Mouse (Mus musculus) B cell, adult 2 months (primary cell): ENCODE measurements around the gene Cenpi.

Experiments used
- DNase-seq, 2 experiments: peaks; one replicate each; pipeline ENCODE4 v3.0.0; 2022

The Cenpi gene

DNA sequence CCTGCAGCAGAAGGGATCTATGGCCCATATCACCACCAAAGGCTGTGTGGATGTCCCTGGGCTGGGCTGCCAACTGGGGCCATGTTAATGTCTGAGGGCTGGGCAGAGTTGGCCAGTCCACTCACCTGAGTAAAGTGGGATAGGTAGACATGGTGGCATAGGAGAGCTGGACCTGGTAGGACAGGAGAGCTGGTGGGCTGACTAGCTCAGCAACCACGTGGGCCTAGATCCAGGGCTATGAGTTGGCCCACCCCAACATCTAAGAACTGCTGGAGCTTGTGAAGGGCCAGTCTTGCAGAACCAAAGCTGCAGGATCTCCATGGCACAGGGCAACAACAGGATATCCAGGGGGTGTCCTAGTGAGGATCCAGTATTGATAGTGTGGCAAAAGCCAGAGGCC lies 57.5 kb downstream of the Cenpi start:
- DNase-seq: no peak

- DNase-seq: no peak
Observed at GRCm38 (mm10) chrX:134366547-134366946, 58.7 kb downstream of the Cenpi start.

- DNase-seq: peak in 1 of 2 experiments; percentile 4
Observed at GRCm38 (mm10) chrX:134371279-134371678, 63.4 kb downstream of the Cenpi start.

DNA sequence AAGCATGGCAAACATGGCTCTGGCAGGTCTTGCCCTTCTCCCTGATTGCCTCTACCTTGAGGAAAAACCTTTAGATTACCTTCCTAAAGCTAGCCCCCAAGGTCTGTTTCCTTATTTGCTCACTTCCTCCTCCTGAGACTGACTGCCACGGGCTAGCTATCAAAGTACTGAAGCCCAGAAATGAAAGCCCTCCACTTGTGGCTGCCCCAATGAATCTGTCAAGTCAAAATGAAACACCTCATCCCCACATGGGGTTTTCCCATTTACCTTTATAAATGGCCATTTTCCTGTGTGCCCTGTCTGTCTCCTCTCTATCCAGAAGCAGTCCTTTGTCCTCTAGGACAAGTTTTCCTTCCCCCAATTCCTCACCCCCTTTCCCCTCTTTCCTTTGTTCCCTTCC lies 66.3 kb downstream of the Cenpi start:
- DNase-seq: no peak

DNA sequence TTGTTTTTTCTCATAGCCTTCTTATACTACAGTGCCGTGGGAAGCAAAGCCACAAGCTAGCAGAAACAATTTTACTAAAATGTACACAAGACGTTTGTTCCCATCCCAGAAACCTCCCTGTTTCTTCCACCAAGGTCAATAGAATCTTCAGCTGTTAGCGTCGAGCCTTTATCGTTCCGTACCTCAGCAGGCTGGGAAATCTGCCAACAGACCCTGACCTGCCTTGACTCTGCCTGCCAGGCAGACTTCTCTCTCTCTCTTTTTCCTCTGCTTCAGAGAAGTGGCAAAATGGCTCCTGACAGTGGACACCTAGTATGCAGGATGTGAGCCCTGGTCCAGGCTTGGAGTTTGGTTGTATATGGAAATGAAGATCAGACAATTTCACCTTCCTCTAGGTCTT lies 77.0 kb downstream of the Cenpi start:
- no peak for DNase-seq

GRCm38 (mm10) chrX:134398972-134399371 lies 91.1 kb downstream of the Cenpi start:
- no peak for DNase-seq

- peak in 1 of 2 experiments; percentile 2 for DNase-seq
Observed at GRCm38 (mm10) chrX:134403863-134404583, 96.1 kb downstream of the Cenpi start, which contains the start of gene Drp2. Gene Drp2 (plus strand): TSS chrX:134404551.

DNA sequence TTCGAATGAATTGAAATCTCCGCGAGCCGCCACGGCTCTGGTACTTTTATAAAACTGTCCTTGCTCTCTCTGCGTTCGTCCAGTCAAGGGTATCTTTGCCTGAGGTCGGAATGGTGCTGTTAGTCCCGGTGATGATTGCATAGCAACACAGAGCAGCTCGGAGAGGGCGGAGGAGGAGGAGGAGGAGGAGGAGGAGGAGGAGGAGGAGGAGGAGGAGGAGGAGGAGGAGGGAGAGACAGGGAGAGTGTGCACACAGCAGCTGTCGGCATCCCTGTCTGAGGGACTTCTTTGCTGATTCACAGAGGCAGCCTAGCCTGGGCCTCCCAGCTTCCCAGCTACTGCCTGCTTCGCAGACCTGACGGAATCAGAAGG lies 96.7 kb downstream of the Cenpi start:
- DNase-seq: no peak

DNA sequence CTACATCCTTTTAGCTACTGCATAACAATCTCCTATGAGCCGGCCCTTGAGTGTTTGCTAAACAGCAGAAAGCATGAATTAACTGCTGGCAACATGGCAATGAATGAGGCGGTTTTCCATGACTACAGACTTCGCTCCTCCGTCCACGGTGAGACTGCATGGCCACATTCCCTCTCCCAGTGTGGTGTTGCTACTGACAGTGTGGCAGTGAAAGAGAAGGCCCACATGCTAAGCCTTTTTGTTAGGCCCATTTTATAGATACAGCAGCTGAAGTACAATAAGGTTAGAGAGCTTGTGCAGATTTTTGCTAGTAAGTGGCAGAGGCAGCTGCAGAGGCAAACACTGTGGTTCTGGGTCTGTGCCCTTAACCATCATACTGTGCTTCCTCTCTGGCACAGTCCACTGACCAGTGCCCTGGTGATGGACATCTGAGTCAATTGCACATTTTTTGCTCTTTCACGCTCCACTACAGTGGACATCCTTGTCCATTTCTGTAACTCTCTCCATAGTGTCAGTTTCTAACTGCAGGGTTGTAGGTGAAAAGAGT lies 101.5 kb downstream of the Cenpi start:
- DNase-seq: no peak

GRCm38 (mm10) chrX:134412096-134412495 lies 104.2 kb downstream of the Cenpi start:
- no peak for DNase-seq
